Mouse (Mus musculus) thymus, adult 2 months (tissue): ENCODE data around the gene Cyp26c1.

Experiments
- CTCF ChIP-seq: fragments of 200-500 bp; IDR thresholded peaks from 2 replicates; pipeline ENCODE4 v1.5.1; 2012; ENCODE audit warnings: mild to moderate bottlenecking, control low read depth, low read length, moderate library complexity, borderline replicate concordance; ENCODE audit not compliant: control insufficient read depth, poor library complexity, insufficient read depth; ENCODE audit errors: extremely low read depth
- POLR2A ChIP-seq: fragments of 200-500 bp; IDR thresholded peaks from 2 replicates; pipeline ENCODE4 v1.6.1; 2012; ENCODE audit warnings: mild to moderate bottlenecking, low read length, control low read depth, moderate library complexity; ENCODE audit not compliant: control insufficient read depth, poor library complexity, insufficient read depth; ENCODE audit errors: extremely low read depth

- no peak for TF ChIP-seq POLR2A
- TF ChIP-seq CTCF = no peak
Observed at GRCm38 (mm10) chr19:37668657-37669056, 16.7 kb upstream of the Cyp26c1 start.
